Mouse (Mus musculus) CD8-positive naive resting alpha-beta T cell, adult 2 months (primary cell): Measurements from ENCODE around the gene Bcl11a.

ENCODE experiments used
- DNase-seq, 2 experiments: peaks; one replicate each; pipeline ENCODE4 v3.0.0; 2022; ENCODE audit warnings: low read depth in 2 of 2, low spot score in 2 of 2

Gene Bcl11a

DNA sequence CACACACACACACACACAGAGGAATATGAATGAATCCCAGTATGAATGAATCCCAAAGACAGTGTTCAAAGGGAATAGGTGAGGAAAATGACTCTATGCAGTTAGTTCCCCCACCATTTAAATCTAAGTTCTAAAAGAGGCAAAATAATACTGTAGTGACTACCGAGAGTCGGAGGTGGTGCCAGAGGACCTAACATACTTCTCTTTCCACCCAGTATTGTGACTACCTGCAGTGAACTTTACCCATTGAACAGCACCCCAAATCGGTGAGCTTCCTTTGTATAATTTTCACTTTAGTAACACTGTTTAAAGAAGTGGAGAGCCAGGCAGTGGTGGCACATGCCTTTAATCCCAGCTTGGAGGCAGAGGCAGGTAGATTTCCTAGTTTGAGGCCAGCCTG is 121.7 kb downstream of the Bcl11a start:
- DNase-seq = no peak

DNA sequence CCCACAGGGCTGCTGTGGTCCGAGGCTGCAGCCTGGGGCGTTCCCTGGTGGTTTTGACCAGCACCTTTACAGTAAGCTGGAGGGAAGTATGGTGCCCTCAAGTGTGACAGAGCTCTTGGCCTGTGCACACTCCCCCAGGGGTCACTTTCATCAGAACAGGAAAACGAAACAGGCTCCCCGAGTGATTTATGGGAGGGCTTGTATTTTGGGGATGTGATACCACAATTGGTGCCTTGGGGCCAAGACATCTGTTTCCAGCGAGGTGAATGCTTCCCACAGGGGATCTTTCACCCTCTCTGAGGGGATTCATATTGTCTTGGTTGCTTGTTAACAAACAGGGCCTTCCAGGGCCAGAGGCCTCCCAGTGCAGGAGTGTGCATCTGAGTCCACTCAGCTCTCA is 122.5 kb downstream of the Bcl11a start:
- DNase-seq = no peak

DNA sequence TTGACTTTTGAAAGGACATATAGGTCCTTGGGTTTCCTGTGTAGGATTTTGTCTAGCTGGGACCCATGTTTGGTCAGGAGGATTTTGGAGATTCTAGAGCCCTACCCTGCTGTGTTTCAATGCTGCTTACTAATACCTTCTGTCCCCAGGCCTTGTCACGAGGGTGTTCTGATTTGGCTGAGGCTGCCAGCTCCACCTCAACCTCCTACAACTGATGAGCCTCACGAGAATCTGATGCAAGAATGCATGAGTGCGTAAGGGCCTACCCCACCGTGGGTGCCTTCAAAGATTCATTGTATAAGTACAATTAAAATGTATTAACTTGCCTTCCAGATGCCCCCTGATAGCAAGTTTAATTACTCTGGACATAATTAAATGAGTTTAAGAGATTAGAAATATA is 123.4 kb downstream of the Bcl11a start:
- DNase-seq = no peak

DNA sequence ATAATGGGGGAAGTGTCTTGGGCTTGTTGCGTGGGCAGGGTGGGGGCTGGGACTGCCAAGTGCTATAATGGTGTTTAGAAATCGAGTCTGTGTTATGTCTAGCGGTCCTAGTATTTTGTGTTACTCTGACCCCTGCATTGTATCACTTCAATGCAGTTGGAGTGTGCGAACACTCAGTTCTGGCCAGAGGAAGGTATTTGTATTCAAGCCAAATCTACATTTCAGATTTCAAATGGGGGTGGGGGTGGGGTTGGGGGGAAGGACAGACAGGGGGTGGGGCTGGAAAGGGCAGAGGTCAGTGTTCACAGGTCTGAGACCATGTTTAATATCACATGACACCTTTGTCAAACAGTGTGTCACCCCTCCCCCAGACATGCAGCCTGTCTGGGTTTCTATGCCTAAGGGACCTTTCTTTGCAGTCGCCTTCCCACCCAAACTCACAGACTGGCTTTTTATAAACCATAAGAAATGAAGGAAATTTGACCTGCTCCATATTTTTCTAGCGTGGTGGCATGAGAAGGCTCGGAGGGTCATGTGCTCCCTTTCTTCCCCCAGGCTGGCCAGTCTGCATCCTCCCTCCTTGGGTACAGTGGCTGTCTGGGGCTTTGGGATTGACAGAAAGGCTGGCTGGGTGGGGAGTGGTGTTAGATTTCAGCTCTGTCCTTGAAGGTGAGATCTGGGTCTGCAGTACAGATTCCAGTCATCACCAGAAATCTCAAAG is 124.9 kb downstream of the Bcl11a start:
- DNase-seq = no peak

- DNase-seq = no peak
These were observed 125.6 kb downstream of the Bcl11a start for GRCm38 (mm10) chr11:24203489-24203888.

DNA sequence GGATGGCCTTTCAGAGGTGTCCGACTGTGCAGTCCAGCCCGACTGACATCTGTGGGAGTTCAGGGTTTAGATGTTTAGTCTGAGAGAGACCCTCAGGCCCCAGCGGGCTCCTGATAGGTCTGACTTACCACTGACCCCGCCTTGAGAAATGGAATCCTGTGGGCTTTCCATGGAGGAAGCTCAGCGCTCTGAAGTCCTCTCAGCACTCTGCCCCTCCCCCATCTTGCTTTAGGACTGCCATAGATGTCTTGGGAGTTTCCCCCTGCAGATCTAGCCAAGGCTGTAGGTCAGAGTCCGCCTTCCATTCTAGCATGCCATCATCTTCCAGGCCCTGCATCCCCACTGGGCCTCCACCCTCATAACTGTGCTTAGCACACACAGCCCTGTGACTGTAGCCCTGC is 131.1 kb downstream of the Bcl11a start:
- DNase-seq = no peak

DNA sequence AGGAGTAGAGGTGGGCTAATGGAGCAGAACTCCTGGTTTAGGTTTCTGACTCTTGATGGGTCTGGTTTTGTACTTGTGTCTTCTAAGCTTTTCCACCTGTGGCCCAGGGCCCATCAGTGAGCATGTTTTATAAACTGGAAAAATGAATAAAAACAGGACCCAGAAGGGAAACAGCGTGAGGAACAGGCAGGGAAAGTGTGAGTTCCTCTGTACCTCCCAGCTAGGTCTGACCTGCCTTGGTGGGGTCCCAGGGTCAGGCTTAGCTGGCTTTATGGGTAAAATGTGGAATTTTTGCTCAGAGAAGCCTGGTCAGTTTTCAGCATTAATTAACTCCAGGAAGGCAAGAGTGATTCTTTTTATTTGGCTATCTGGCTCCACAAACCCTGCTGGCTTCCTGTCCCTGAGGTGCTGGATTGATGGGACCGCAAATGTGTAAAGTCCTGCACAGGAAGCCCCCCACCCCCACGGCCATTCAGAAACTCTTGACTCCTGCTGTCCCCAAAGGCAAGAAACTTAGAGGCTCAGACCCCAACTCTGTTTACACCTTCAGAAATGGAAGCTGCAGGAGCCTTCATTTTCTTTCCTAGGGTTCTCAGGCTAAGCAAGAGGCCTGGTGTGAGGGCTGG is 136.8 kb downstream of the Bcl11a start:
- DNase-seq = no peak

GRCm38 (mm10) chr11:24217741-24218333 is 140.0 kb downstream of the Bcl11a start:
- no peak for DNase-seq

DNA sequence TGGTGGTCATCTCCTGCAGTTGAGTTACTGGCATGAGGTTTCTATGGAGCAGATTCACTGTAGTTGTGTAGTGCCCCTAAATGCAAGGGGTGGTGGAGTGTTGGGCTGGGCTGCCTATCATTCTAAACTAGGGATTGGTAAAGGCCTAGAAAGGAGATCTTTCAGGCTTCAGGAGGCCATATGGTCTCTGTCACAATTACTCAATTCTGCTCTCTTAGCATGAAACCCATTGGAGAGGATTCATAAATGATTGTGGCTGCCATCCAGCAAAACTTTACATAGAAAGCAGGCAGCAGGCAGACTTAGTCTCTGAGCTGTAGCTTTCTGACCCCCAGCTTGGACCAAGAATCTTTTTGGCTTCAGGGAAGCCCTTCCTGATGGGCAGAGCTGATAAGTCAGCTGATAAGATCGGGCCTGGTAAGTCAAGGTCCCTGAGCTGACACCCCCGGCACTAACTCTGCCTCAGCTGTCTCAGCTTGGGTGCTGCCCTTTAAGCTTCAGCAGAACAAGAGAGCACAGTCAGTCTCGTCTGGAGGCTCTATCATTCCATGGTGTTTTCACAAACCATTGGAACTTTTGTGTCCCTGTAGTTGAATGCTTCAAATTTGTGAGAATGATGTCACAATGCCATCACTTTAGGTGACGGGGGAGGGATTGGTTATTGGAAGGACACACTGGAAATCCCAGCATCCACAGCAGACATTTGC is 143.9 kb downstream of the Bcl11a start:
- DNase-seq = no peak
